ENCODE assay signal across 27 mouse cellular contexts in genomic region chr5:45893696-45894095, GRCm38 (mm10). TPM values are rescaled to one million over a fixed set of nuclear protein-coding genes. Genes with fewer than 3 reads are reported as not detected.
DNase-seq lines count a peak whose midpoint lies in the region; ATAC-seq and TF ChIP-seq lines count a peak whose summit lies in the region.
"Had no signal": no experiment of that assay in that cellular context is flagged by ENCODE, and none has a peak within 500 bp of the region (broad histone marks: within the 10 kb centered on the region; RNA-seq: fewer than 3 reads in every experiment).

No protein-coding gene starts in this region.

- DNase-seq in lung, embryonic 14.5 days, result peak; percentile 47
- no peak for DNase-seq in lung, postnatal 10 days
- DNase-seq in retina, embryonic 14.5 days (ENCODE audit: low spot score), result peak; percentile 18
- DNase-seq in retina, postnatal 1 day, result no peak
- peak; percentile 30 to 50 for DNase-seq in urinary bladder, postnatal 36 days (ENCODE audit: low spot score in 2 of 2)
- no peak for DNase-seq in urinary bladder, postnatal 4 days (ENCODE audit: low spot score in 2 of 2)
- DNase-seq in thymus, postnatal 36 days, result no peak
- DNase-seq: adrenal gland, postnatal 10 days; adrenal gland, postnatal 36 days; B cell, adult 2 months; cerebellum, adult 18-20 months; cerebellum, adult 9-10 months; cerebellum, postnatal 14 days; gastrocnemius, postnatal 10 days; gastrocnemius, postnatal 36 days; heart, adult 11 months had no signal

- WGBS in lung, embryonic 14.5 days, result 60% methylated on average over 3 of the region's 3 CpGs

- no peak for TF ChIP-seq CTCF in lung, embryonic 14.5 days (IDR thresholded peaks at IDR 0.05; ENCODE audit: low read depth)

- no peak overlapping the region for H3K4me3 ChIP-seq in lung, embryonic 14.5 days (ENCODE audit: low read depth, low read length)
- H3K4me3 ChIP-seq: embryonic facial prominence, embryonic 12.5 days; erythroblast, embryonic 14.5 days; forebrain, embryonic 10.5 days; forebrain, embryonic 13.5 days; hindbrain, embryonic 12.5 days; hindbrain, embryonic 15.5 days had no signal

- no peak overlapping the region for H3K27ac ChIP-seq in lung, embryonic 14.5 days (ENCODE audit: low read depth)
- H3K27ac ChIP-seq: embryonic facial prominence, embryonic 12.5 days; forebrain, embryonic 10.5 days; forebrain, embryonic 13.5 days; hindbrain, embryonic 12.5 days; hindbrain, embryonic 15.5 days had no signal

- no peaks in the 10 kb centered on the region for H3K36me3 ChIP-seq in lung, embryonic 14.5 days (ENCODE audit: insufficient read depth)
- H3K36me3 ChIP-seq: embryonic facial prominence, embryonic 12.5 days; forebrain, embryonic 10.5 days; G1E; hindbrain, embryonic 12.5 days; hindbrain, embryonic 15.5 days had no signal

- no peak overlapping the region for H3K4me2 ChIP-seq in lung, embryonic 14.5 days
- H3K4me2 ChIP-seq: embryonic facial prominence, embryonic 12.5 days; forebrain, embryonic 13.5 days; heart, embryonic 11.5 days; hindbrain, embryonic 12.5 days; hindbrain, embryonic 15.5 days had no signal

- no peaks in the 10 kb centered on the region for H3K9me3 ChIP-seq in lung, embryonic 14.5 days (ENCODE audit: low read depth, low read length)
- H3K9me3 ChIP-seq: embryonic facial prominence, embryonic 12.5 days; forebrain, embryonic 10.5 days; forebrain, embryonic 13.5 days; G1E; hindbrain, embryonic 12.5 days; hindbrain, embryonic 15.5 days had no signal

- no peaks in the 10 kb centered on the region for H3K4me1 ChIP-seq in lung, embryonic 14.5 days (ENCODE audit: insufficient read depth)
- H3K4me1 ChIP-seq: embryonic facial prominence, embryonic 12.5 days; forebrain, embryonic 10.5 days; forebrain, embryonic 13.5 days; hindbrain, embryonic 12.5 days; hindbrain, embryonic 15.5 days had no signal

- no peak overlapping the region for H3K9ac ChIP-seq in lung, embryonic 14.5 days
- H3K9ac ChIP-seq: embryonic facial prominence, embryonic 12.5 days; forebrain, embryonic 13.5 days; hindbrain, embryonic 12.5 days; hindbrain, embryonic 15.5 days had no signal

- H3K27me3 ChIP-seq in lung, embryonic 14.5 days (ENCODE audit: insufficient read depth, low read length), result no peaks in the 10 kb centered on the region
- H3K27me3 ChIP-seq: CH12.LX; embryonic facial prominence, embryonic 12.5 days; forebrain, embryonic 13.5 days; hindbrain, embryonic 12.5 days; hindbrain, embryonic 15.5 days had no signal

- ATAC-seq in lung, embryonic 14.5 days (ENCODE audit: insufficient read depth), result no peak
- ATAC-seq: forebrain, embryonic 13.5 days; forebrain, embryonic 16.5 days; Patski had no signal

RNA-seq across cellular contexts. Expression of gene Lcorl, which starts 36.3 kb away (rescaled TPM):
- polyA plus RNA-seq in lung, embryonic 14.5 days (2014; fragmentation: Nextera tagmentation; extraction: Ambion mirVana), result 46.5 and 47.2 TPM in 2 replicates

Comparison
In these comparisons a context has a peak if more than half of its experiments do, and no peak if none do; other contexts are left out.
1. DNase-seq: peak in lung, embryonic 14.5 days (single experiment), retina, embryonic 14.5 days (single experiment) and urinary bladder, postnatal 36 days (2 of 2); none in lung, postnatal 10 days (single experiment), retina, postnatal 1 day (single experiment), urinary bladder, postnatal 4 days (0 of 2) and thymus, postnatal 36 days (0 of 2).